ENCODE assay signal across 8 mouse cellular contexts in the genomic region with DNA sequence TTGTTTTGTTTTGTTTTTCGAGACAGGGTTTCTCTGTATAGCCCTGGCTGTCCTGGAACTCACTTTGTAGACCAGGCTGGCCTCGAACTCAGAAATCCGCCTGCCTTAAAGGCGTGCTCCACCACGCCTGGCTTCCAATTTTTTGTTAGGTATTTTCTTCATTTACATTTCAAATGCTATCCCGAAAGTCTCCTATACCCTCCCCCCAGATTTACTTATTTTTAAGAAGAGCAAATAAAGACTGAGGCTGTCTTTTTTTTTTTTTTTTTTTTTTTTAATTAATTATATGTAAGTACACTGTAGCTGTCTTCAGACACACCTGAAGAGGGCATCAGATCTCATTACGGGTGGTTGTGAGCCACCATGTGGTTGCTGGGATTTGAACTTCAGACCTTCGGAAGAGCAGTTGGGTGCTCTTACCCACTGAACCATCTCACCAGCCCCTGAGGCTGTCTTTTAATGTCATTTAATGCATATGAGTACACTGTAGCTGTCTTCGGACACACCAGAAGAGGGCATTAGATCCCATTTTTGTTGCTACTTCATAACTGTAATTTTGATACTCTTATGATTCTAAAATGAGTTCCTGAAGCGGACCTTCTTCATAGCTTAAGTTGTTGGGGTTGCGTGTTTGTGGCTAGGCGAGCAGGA. TPM values are rescaled to one million over a fixed set of nuclear protein-coding genes. Genes with fewer than 3 reads are reported as not detected.
DNase-seq lines count a peak whose midpoint lies in the region; ATAC-seq and TF ChIP-seq lines count a peak whose summit lies in the region.
"Not testable (repeated sequence)": the region's sequence is repeated elsewhere in the genome, so short reads cannot be mapped to it uniquely, and the experiment has no call there.

No protein-coding gene starts in this region.

- H3K27me3 ChIP-seq in E14TG2a.4 (ENCODE audit: insufficient read depth, low read length); embryonic facial prominence, embryonic 12.5 days; hindbrain, embryonic 12.5 days; kidney, postnatal 0 days (ENCODE audit: insufficient read depth, low read length); liver, postnatal 0 days (ENCODE audit: insufficient read depth, low read length); midbrain, embryonic 15.5 days (replicated peaks); stomach, embryonic 14.5 days (ENCODE audit: control insufficient read depth, insufficient read depth, low read length): not testable (repeated sequence)

- H3K4me2 ChIP-seq in embryonic facial prominence, embryonic 12.5 days (replicated peaks), result peak overlapping the region; percentile 67
- H3K4me2 ChIP-seq in hindbrain, embryonic 12.5 days (replicated peaks), result peak overlapping the region; percentile 63
- H3K4me2 ChIP-seq in kidney, postnatal 0 days (ENCODE audit: low read length), result peak overlapping the region; percentile 85
- H3K4me2 ChIP-seq in liver, postnatal 0 days (ENCODE audit: low read depth, low read length), result peak overlapping the region; percentile 81
- peak overlapping the region; percentile 67 for H3K4me2 ChIP-seq in midbrain, embryonic 15.5 days
- peak overlapping the region; percentile 46 for H3K4me2 ChIP-seq in stomach, embryonic 14.5 days (replicated peaks; ENCODE audit: low read depth, low read length)

- 44% methylated on average over 12 of the region's 12 CpGs for WGBS in embryonic facial prominence, embryonic 12.5 days
- WGBS in hindbrain, embryonic 12.5 days, result 43% methylated on average over 12 of the region's 12 CpGs
- WGBS in kidney, postnatal 0 days, result 44% methylated on average over 12 of the region's 12 CpGs
- WGBS in liver, postnatal 0 days (ENCODE audit: insufficient replicate concordance), result 40% methylated on average over 11 of the region's 12 CpGs
- 45% methylated on average over 12 of the region's 12 CpGs for WGBS in midbrain, embryonic 15.5 days
- WGBS in stomach, embryonic 14.5 days, result 43% methylated on average over 12 of the region's 12 CpGs

- H3K27ac ChIP-seq in embryonic facial prominence, embryonic 12.5 days; hindbrain, embryonic 12.5 days; stomach, embryonic 14.5 days (ENCODE audit: low read length): not testable (repeated sequence)
- H3K27ac ChIP-seq in gastrocnemius, adult 2 months, result peak overlapping the region; percentile 97
- peak overlapping the region; percentile 88; the same call in 1 of the 2 replicates for H3K27ac ChIP-seq in kidney, postnatal 0 days
- H3K27ac ChIP-seq in liver, postnatal 0 days (ENCODE audit: low read depth), result peak overlapping the region; percentile 94
- H3K27ac ChIP-seq in midbrain, embryonic 15.5 days, result 0 out of 2 replicates have a peak overlapping the region, but pooled peaks have one; percentile 6

- not testable (repeated sequence) for ATAC-seq in embryonic facial prominence, embryonic 12.5 days (ENCODE audit: insufficient number of reproducible peaks, insufficient read depth, low FRiP score, low TSS enrichment); hindbrain, embryonic 12.5 days (ENCODE audit: low FRiP score); midbrain, embryonic 15.5 days (replicated peaks)
- peak; percentile 67 for ATAC-seq in kidney, postnatal 0 days (replicated peaks; ENCODE audit: low FRiP score, low read depth)
- peak; percentile 73 for ATAC-seq in liver, postnatal 0 days
- ATAC-seq in stomach, embryonic 14.5 days (ENCODE audit: insufficient number of reproducible peaks, insufficient read depth, low FRiP score, low read depth), result peak; percentile 47; the same call in 1 of the 2 replicates

- not testable (repeated sequence) for DNase-seq in gastrocnemius, adult 2 months; kidney, postnatal 0 days (ENCODE audit: low spot score); liver, postnatal 0 days

- H3K9me3 ChIP-seq in E14TG2a.4 (ENCODE audit: low read length); embryonic facial prominence, embryonic 12.5 days; hindbrain, embryonic 12.5 days (replicated peaks); kidney, postnatal 0 days (replicated peaks; ENCODE audit: low read length); liver, postnatal 0 days (ENCODE audit: low read length); midbrain, embryonic 15.5 days; stomach, embryonic 14.5 days (ENCODE audit: control insufficient read depth, low read depth, low read length): not testable (repeated sequence)

- intact Hi-C loops in gastrocnemius, adult 2 months (cut with DNase I), result not testable (repeated sequence)

- peak overlapping the region; percentile 98 for H3K4me3 ChIP-seq in E14TG2a.4 (replicated peaks; ENCODE audit: low read length)
- H3K4me3 ChIP-seq in embryonic facial prominence, embryonic 12.5 days, result peak overlapping the region; percentile 66
- peak overlapping the region; percentile 80 for H3K4me3 ChIP-seq in gastrocnemius, adult 2 months
- peak overlapping the region; percentile 50 for H3K4me3 ChIP-seq in hindbrain, embryonic 12.5 days
- H3K4me3 ChIP-seq in kidney, postnatal 0 days (replicated peaks; ENCODE audit: low read depth, low read length), result peak overlapping the region; percentile 61
- H3K4me3 ChIP-seq in liver, postnatal 0 days (ENCODE audit: low read depth, low read length), result peak overlapping the region; percentile 95
- peak overlapping the region; percentile 47 for H3K4me3 ChIP-seq in midbrain, embryonic 15.5 days
- peak overlapping the region; percentile 52 for H3K4me3 ChIP-seq in stomach, embryonic 14.5 days (ENCODE audit: low read depth, low read length)

- 0 out of 2 replicates have a peak, but pooled peaks have one; percentile 6 for TF ChIP-seq CTCF in E14TG2a.4 (conservative IDR thresholded peaks at IDR 0.05; ENCODE audit: low read length)
- peak; percentile 38; the same call in 1 of the 2 replicates for TF ChIP-seq CTCF in gastrocnemius, adult 2 months (IDR thresholded peaks at IDR 0.05)
- TF ChIP-seq CTCF in kidney, postnatal 0 days (IDR thresholded peaks at IDR 0.05; ENCODE audit: low read depth), result peak; percentile 55
- peak; percentile 49 for TF ChIP-seq CTCF in liver, postnatal 0 days (IDR thresholded peaks at IDR 0.05; ENCODE audit: low read depth)

- not testable (repeated sequence) for H3K36me3 ChIP-seq in E14TG2a.4 (ENCODE audit: insufficient read depth, low read length); embryonic facial prominence, embryonic 12.5 days; hindbrain, embryonic 12.5 days; kidney, postnatal 0 days (ENCODE audit: insufficient read depth, low read length); liver, postnatal 0 days (replicated peaks; ENCODE audit: insufficient read depth, low read length); midbrain, embryonic 15.5 days (replicated peaks); stomach, embryonic 14.5 days (ENCODE audit: control insufficient read depth, insufficient read depth, low read length)

- not testable (repeated sequence) for TF ChIP-seq EP300 in liver, postnatal 0 days (IDR thresholded peaks at IDR 0.05; ENCODE audit: low read depth)

- peaks cover 66% of the 10 kb centered on the region for H3K4me1 ChIP-seq in E14TG2a.4 (replicated peaks; ENCODE audit: low read depth, low read length)
- not testable (repeated sequence) for H3K4me1 ChIP-seq in embryonic facial prominence, embryonic 12.5 days; hindbrain, embryonic 12.5 days; kidney, postnatal 0 days (replicated peaks; ENCODE audit: insufficient read depth, low read length); liver, postnatal 0 days (ENCODE audit: insufficient read depth); midbrain, embryonic 15.5 days; stomach, embryonic 14.5 days (ENCODE audit: control insufficient read depth, insufficient read depth, low read length)

- H3K9ac ChIP-seq in embryonic facial prominence, embryonic 12.5 days, result peak overlapping the region; percentile 69
- peak overlapping the region; percentile 64 for H3K9ac ChIP-seq in hindbrain, embryonic 12.5 days
- H3K9ac ChIP-seq in kidney, postnatal 0 days (ENCODE audit: low read depth, low read length), result peak overlapping the region; percentile 76; the same call in 1 of the 2 replicates
- peak overlapping the region; percentile 98 for H3K9ac ChIP-seq in liver, postnatal 0 days (replicated peaks)
- H3K9ac ChIP-seq in midbrain, embryonic 15.5 days, result peak overlapping the region; percentile 22
- H3K9ac ChIP-seq in stomach, embryonic 14.5 days (replicated peaks; ENCODE audit: low read depth, low read length), result not testable (repeated sequence)

RNA-seq across cellular contexts. Expression of a gene that starts 0.5 kb away (rescaled TPM):
- 7.5 and 8.0 TPM in 2 replicates for polyA plus RNA-seq in embryonic facial prominence, embryonic 12.5 days (2016; fragmentation: Nextera tagmentation; extraction: Ambion mirVana)
- total RNA-seq in gastrocnemius, adult 2 months (2021), result 1 to 10 TPM; 2.2 to 2.4 TPM
- 5.6 and 6.5 TPM in 2 replicates for polyA plus RNA-seq in hindbrain, embryonic 12.5 days (2016; fragmentation: Nextera tagmentation; extraction: Ambion mirVana)
- 11.8 and 12.9 TPM in 2 replicates for polyA plus RNA-seq in kidney, postnatal 0 days (2015; fragmentation: Nextera tagmentation; extraction: Ambion mirVana)
- polyA plus RNA-seq in liver, postnatal 0 days (2015; fragmentation: Nextera tagmentation; extraction: Ambion mirVana), result 6.8 and 7.7 TPM in 2 replicates
- 3.3 and 3.9 TPM in 2 replicates for polyA plus RNA-seq in midbrain, embryonic 15.5 days (2015; fragmentation: Nextera tagmentation; extraction: Ambion mirVana)
- polyA plus RNA-seq in stomach, embryonic 14.5 days (2014; fragmentation: Nextera tagmentation; extraction: Ambion mirVana), result 8.4 TPM in 2 replicates

RNA-seq across cellular contexts. Expression of a gene that starts 25.6 kb away (rescaled TPM):
- 64.6 and 65.4 TPM in 2 replicates for polyA plus RNA-seq in embryonic facial prominence, embryonic 12.5 days (2016; fragmentation: Nextera tagmentation; extraction: Ambion mirVana)
- total RNA-seq in gastrocnemius, adult 2 months (2021), result 10 to 100 TPM; 43.6 to 45.3 TPM
- polyA plus RNA-seq in hindbrain, embryonic 12.5 days (2016; fragmentation: Nextera tagmentation; extraction: Ambion mirVana), result 70.8 and 74.2 TPM in 2 replicates
- polyA plus RNA-seq in kidney, postnatal 0 days (2015; fragmentation: Nextera tagmentation; extraction: Ambion mirVana), result 46.4 and 48.1 TPM in 2 replicates
- 22.7 and 24.6 TPM in 2 replicates for polyA plus RNA-seq in liver, postnatal 0 days (2015; fragmentation: Nextera tagmentation; extraction: Ambion mirVana)
- 72.7 and 74.7 TPM in 2 replicates for polyA plus RNA-seq in midbrain, embryonic 15.5 days (2015; fragmentation: Nextera tagmentation; extraction: Ambion mirVana)
- polyA plus RNA-seq in stomach, embryonic 14.5 days (2014; fragmentation: Nextera tagmentation; extraction: Ambion mirVana), result 50.7 and 55.2 TPM in 2 replicates

RNA-seq across cellular contexts. Expression of a gene that starts 29.3 kb away (rescaled TPM):
- 1.1 TPM in 2 replicates for polyA plus RNA-seq in embryonic facial prominence, embryonic 12.5 days (2016; fragmentation: Nextera tagmentation; extraction: Ambion mirVana)
- 1 to 10 TPM; 4.2 to 4.7 TPM for total RNA-seq in gastrocnemius, adult 2 months (2021)
- polyA plus RNA-seq in hindbrain, embryonic 12.5 days (2016; fragmentation: Nextera tagmentation; extraction: Ambion mirVana), result 2.0 and 2.6 TPM in 2 replicates
- 3.6 and 4.3 TPM in 2 replicates for polyA plus RNA-seq in kidney, postnatal 0 days (2015; fragmentation: Nextera tagmentation; extraction: Ambion mirVana)
- polyA plus RNA-seq in liver, postnatal 0 days (2015; fragmentation: Nextera tagmentation; extraction: Ambion mirVana), result 10.8 and 12.1 TPM in 2 replicates
- polyA plus RNA-seq in midbrain, embryonic 15.5 days (2015; fragmentation: Nextera tagmentation; extraction: Ambion mirVana), result 4.2 and 4.3 TPM in 2 replicates
- polyA plus RNA-seq in stomach, embryonic 14.5 days (2014; fragmentation: Nextera tagmentation; extraction: Ambion mirVana), result 2.3 and 3.0 TPM in 2 replicates

RNA-seq across cellular contexts. Expression of a gene that starts 41.2 kb away (rescaled TPM):
- 29.1 and 32.2 TPM in 2 replicates for polyA plus RNA-seq in embryonic facial prominence, embryonic 12.5 days (2016; fragmentation: Nextera tagmentation; extraction: Ambion mirVana)
- 10 to 100 TPM; 18.6 to 24.1 TPM for total RNA-seq in gastrocnemius, adult 2 months (2021)
- polyA plus RNA-seq in hindbrain, embryonic 12.5 days (2016; fragmentation: Nextera tagmentation; extraction: Ambion mirVana), result 23.6 and 26.4 TPM in 2 replicates
- 35.9 and 36.5 TPM in 2 replicates for polyA plus RNA-seq in kidney, postnatal 0 days (2015; fragmentation: Nextera tagmentation; extraction: Ambion mirVana)
- polyA plus RNA-seq in liver, postnatal 0 days (2015; fragmentation: Nextera tagmentation; extraction: Ambion mirVana), result 17.1 and 18.0 TPM in 2 replicates
- polyA plus RNA-seq in midbrain, embryonic 15.5 days (2015; fragmentation: Nextera tagmentation; extraction: Ambion mirVana), result 20.2 and 22.4 TPM in 2 replicates
- polyA plus RNA-seq in stomach, embryonic 14.5 days (2014; fragmentation: Nextera tagmentation; extraction: Ambion mirVana), result 25.9 and 28.2 TPM in 2 replicates

Comparison
In these comparisons a context has a peak if more than half of its experiments do, and no peak if none do; other contexts are left out.
1. H3K4me3 ChIP-seq: peak in every context shown above with its lines; median percentile 98 in E14TG2a.4; 95 in liver, postnatal 0 days; 80 in gastrocnemius, adult 2 months; 66 in embryonic facial prominence, embryonic 12.5 days; 61 in kidney, postnatal 0 days; 52 in stomach, embryonic 14.5 days; 50 in hindbrain, embryonic 12.5 days; 47 in midbrain, embryonic 15.5 days.